Mouse (Mus musculus): Measurements from ENCODE around the gene Smim17.

The Smim17 gene

DNA sequence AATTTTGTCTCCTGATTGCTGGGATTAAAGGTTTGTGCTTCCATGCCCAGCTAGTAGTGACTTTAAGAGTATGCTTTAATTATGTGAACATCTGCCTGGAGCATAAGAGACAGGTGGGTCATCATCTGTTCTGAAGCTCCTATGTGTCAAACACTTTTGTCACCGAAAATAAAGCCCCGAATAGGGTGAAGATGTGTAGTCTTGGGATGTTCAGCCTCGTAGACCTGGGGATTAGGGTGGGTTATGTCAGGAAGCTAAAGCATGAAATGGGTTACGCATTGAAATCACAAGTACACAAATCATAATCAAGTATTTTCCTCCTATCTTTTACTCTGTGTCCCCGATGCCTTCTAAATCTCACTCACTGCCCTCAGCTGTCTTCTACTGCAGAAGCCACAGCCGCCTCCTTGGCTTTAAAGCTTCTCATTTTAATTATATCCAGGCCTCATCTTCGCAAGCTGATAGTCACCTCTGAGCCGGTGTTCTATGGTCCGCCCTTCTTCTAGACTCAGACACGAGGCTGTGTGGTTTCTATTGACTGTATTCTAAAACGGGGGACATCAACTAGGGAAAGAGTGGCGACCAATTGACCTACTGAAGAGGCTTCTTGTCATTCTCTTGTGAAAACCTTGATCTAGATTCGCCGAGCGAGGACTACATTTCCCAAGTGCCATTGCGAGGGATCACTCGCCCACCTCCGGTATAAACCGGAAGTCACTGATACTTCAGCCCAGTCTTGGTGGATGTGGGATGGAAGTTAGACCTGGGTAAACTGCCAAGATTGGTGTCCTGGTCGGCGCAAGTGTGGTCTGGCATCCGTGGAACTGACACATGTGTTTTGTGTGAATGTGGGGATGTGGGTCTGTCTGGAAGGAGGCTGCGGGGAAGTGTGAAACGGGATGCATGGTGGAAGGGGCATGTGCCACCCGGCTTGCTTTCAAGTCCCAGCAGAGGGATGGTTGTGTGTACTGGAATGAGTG, at the start of gene Smim17:
Gene Smim17 (plus strand): TSS at position 720 of the 980 bp plus-strand sequence.
- H3K27me3 ChIP-seq (ENCODE audit: insufficient read depth, low read length): no peaks in the 10 kb centered on the region
- H3K9me3 ChIP-seq (ENCODE audit: low read length): no peaks in the 10 kb centered on the region
- no peak for TF ChIP-seq CTCF (conservative IDR thresholded peaks at IDR 0.05; ENCODE audit: low read length)
- no peak for TF ChIP-seq NANOG (IDR thresholded peaks at IDR 0.05; ENCODE audit: borderline replicate concordance, low read length)
- TF ChIP-seq POU5F1 (IDR thresholded peaks at IDR 0.05; ENCODE audit: borderline replicate concordance, low read length): no peak
- peaks cover 11% of the 10 kb centered on the region for H3K4me1 ChIP-seq (replicated peaks; ENCODE audit: low read depth, low read length)
- H3K36me3 ChIP-seq (ENCODE audit: insufficient read depth, low read length): peaks cover 6% of the 10 kb centered on the region; the same call in 1 of the 2 replicates
- peak within 1 kb of the TSS; percentile 79 for H3K4me3 ChIP-seq (replicated peaks; ENCODE audit: low read length)

DNA sequence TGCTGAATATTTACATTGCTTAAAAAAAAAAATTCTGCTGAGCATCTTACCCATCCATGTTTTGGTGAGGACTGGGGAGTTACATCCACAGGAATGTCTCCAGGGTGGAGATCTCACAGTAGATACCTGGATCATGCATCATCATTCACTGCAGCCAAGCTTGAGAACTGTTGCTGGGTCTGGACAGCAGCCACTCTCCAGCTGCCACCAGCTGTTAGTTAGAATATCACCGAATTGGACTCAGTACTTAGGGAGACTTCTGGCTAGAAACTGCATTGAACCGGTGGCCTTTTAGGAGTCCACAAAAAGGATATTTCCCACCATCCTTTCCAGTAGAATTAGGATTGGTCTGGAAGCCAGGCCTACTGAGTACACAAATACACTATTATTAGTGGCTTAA, 40.4 kb upstream of the Smim17 start:
- Histone ChIP-seq H3K36me3 (ENCODE audit: insufficient read depth, low read length) (peaks cover 18% of the 10 kb centered on the region), H3K4me1 (replicated peaks; ENCODE audit: low read depth, low read length) (peaks cover 20% of the 10 kb centered on the region), H3K27me3 (ENCODE audit: insufficient read depth, low read length) (no peaks in the 10 kb centered on the region), H3K9me3 (ENCODE audit: low read length) (no peaks in the 10 kb centered on the region), H3K4me3 (replicated peaks; ENCODE audit: low read length) (no peak overlapping the region)
- TF ChIP-seq NANOG (IDR thresholded peaks at IDR 0.05; ENCODE audit: borderline replicate concordance, low read length) (no peak), CTCF (conservative IDR thresholded peaks at IDR 0.05; ENCODE audit: low read length) (no peak), POU5F1 (IDR thresholded peaks at IDR 0.05; ENCODE audit: borderline replicate concordance, low read length) (no peak)

DNA sequence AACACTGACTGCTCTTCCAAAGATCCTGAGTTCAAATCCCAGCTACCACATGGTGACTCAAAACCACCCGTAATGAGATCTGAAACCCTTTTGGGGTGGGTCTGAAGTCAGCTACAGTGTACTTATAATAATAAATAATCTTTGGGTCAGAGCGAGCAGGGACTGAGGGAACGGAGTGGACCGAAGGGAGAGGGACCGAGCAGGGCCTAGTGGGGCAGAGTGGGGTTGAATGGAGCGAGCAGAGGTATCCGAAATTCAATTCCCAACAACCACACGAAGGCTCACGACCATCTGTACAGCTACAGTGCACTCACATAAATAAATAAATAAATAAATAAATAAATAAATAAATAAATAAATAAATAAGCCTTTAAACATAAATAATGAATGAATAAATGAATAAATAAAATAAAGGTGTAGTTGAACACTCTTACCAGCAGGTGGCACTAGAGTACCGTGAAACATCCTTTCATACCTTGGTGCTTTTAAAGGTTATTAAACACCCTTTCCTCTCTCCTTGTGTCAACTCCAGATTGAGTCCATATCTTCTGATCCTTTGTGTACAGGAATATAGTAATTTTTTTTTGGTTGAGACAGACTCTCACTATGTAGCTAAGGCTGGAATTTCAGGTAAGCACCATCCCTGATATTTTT, 39.5 kb upstream of the Smim17 start:
- Histone ChIP-seq H3K4me3 (replicated peaks; ENCODE audit: low read length) (no peak overlapping the region), H3K9me3 (ENCODE audit: low read length) (no peaks in the 10 kb centered on the region), H3K36me3 (ENCODE audit: insufficient read depth, low read length) (peaks cover 9% of the 10 kb centered on the region), H3K27me3 (ENCODE audit: insufficient read depth, low read length) (no peaks in the 10 kb centered on the region), H3K4me1 (replicated peaks; ENCODE audit: low read depth, low read length) (peaks cover 27% of the 10 kb centered on the region)
- TF ChIP-seq CTCF (conservative IDR thresholded peaks at IDR 0.05; ENCODE audit: low read length) (peak; percentile 36), POU5F1 (IDR thresholded peaks at IDR 0.05; ENCODE audit: borderline replicate concordance, low read length) (no peak)

DNA sequence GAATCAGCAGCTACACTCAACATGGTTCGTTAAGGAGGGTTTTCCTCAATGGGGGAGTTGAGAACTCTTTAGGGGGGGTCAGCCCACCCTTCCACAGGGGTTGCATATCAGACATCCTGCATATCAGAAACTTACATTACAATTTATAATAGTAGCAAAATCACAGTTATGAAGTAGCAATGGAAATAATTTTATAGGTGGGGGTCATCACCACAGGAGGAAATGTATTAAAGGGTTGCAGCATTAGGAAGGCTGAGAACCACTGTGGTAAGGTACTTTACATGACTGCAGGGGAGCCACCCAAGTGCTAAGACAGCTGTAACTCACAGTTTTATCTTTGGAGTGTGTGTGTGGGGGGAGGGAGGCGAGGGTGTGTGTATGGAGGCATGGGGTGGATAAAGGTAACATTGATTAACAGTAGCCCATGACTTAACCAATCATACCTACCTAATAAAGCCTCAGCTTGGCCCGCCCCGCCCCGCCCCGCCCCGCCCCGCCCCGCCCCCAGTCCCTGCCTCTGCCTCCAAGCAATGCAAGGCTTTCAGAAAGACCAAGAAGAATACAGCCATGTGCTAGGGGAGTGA, 37.9 kb upstream of the Smim17 start:
- Histone ChIP-seq H3K36me3 (ENCODE audit: insufficient read depth, low read length) (no peaks in the 10 kb centered on the region), H3K27me3 (ENCODE audit: insufficient read depth, low read length) (no peaks in the 10 kb centered on the region), H3K4me3 (replicated peaks; ENCODE audit: low read length) (no peak overlapping the region), H3K4me1 (replicated peaks; ENCODE audit: low read depth, low read length) (peaks cover 42% of the 10 kb centered on the region), H3K9me3 (ENCODE audit: low read length) (no peaks in the 10 kb centered on the region)
- TF ChIP-seq NANOG (IDR thresholded peaks at IDR 0.05; ENCODE audit: borderline replicate concordance, low read length) (no peak), CTCF (conservative IDR thresholded peaks at IDR 0.05; ENCODE audit: low read length) (no peak), POU5F1 (IDR thresholded peaks at IDR 0.05; ENCODE audit: borderline replicate concordance, low read length) (no peak)

DNA sequence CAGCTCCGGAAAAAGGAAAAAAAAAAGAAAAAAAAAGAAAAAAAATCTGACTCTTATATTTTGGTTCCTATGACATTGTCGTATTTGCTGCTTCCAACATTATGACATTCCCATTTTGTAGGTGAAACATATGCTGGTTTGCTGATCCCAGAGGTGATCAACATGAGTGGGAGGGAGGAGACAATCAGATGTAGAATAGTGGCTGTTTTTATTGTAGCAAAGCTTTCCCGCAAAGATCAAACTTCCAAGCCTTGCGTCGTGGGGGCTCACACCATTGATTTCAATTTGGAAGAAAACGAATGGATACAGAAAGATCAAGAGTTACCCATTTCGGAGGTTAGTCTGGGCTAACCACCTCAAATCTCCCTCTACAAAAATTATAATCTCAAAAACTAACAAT, 36.8 kb upstream of the Smim17 start:
- no peak for TF ChIP-seq NANOG (IDR thresholded peaks at IDR 0.05; ENCODE audit: borderline replicate concordance, low read length)
- no peak for TF ChIP-seq POU5F1 (IDR thresholded peaks at IDR 0.05; ENCODE audit: borderline replicate concordance, low read length)
- no peak for TF ChIP-seq CTCF (conservative IDR thresholded peaks at IDR 0.05; ENCODE audit: low read length)

DNA sequence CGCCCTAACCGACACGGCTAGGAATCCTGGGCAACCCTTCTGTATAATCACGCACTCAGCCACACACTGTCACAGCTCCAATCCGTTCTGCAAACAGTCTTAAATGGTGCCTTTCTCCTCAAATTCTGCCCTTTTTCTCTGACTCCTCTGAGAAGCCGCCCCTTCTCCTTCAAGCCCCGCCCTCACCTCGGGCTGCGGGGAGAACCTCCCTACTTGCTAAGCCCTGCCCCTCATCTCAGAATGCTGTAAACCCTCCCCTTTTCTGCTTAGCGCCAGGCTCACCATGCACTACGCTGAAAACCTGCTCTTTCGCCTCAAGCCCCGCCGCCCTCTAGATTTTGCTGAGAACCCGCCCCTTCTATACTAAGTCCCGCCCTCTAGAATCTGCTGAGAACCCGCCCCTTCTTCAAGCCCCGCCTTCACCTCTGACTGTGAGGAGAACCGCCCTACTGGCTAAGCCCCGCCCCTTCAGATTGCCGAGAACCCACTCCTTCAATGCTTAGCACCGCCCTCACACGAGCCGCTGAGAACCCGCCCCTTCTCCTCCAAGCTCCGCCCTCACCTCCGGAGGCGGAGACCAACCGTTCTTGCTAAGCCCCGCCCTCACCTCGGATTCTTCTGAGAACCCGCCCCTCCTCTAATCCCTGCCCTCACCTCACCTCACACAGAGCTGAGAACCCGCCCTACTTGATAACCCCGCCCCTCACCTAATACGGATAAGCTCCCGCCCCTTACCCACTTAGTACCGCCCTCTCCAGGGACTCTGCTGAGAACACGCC, 36.1 kb upstream of the Smim17 start:
- Histone ChIP-seq H3K27me3 (ENCODE audit: insufficient read depth, low read length) (no peaks in the 10 kb centered on the region), H3K4me3 (replicated peaks; ENCODE audit: low read length) (peak overlapping the region; percentile 89), H3K36me3 (ENCODE audit: insufficient read depth, low read length) (no peaks in the 10 kb centered on the region), H3K4me1 (replicated peaks; ENCODE audit: low read depth, low read length) (peaks cover 55% of the 10 kb centered on the region), H3K9me3 (ENCODE audit: low read length) (no peaks in the 10 kb centered on the region)
- TF ChIP-seq NANOG (IDR thresholded peaks at IDR 0.05; ENCODE audit: borderline replicate concordance, low read length) (no peak), CTCF (conservative IDR thresholded peaks at IDR 0.05; ENCODE audit: low read length) (no peak)

More for the DNA sequence above, 36.8 kb upstream of the Smim17 start:
- Histone ChIP-seq H3K4me1 (replicated peaks; ENCODE audit: low read depth, low read length) (peaks cover 48% of the 10 kb centered on the region), H3K27me3 (ENCODE audit: insufficient read depth, low read length) (no peaks in the 10 kb centered on the region), H3K9me3 (ENCODE audit: low read length) (no peaks in the 10 kb centered on the region), H3K4me3 (replicated peaks; ENCODE audit: low read length) (peak overlapping the region; percentile 80), H3K36me3 (ENCODE audit: insufficient read depth, low read length) (no peaks in the 10 kb centered on the region)

DNA sequence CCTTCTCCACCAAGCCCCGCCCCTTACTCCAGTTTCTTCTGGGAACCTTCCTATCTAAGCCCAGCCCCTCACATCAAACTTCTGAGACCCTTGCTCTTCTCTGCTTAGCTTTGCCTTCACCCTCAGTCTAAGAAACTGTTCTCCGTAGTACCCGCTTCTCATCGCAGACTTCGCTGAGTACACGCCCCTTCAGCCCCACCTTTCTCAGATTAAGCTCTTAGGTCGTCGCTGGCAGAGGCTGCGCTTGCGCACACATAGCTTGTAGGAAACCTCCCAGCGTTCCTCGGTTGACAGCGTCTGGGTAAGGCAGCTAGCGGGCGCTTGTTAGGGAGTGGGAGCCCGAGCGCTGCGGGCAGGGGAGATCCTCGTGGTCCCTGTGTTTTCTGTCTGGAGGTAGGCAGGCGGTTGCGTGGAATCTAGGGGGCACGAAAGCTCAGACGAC, 35.4 kb upstream of the Smim17 start, which contains the start of gene Zfp78:
Gene Zfp78 (plus strand): TSS at position 234 of the 442 bp plus-strand sequence.
- Histone ChIP-seq H3K27me3 (ENCODE audit: insufficient read depth, low read length) (no peaks in the 10 kb centered on the region), H3K4me1 (replicated peaks; ENCODE audit: low read depth, low read length) (peaks cover 61% of the 10 kb centered on the region), H3K36me3 (ENCODE audit: insufficient read depth, low read length) (no peaks in the 10 kb centered on the region), H3K4me3 (replicated peaks; ENCODE audit: low read length) (peak within 1 kb of the TSS; percentile 89), H3K9me3 (ENCODE audit: low read length) (no peaks in the 10 kb centered on the region)
- TF ChIP-seq CTCF (conservative IDR thresholded peaks at IDR 0.05; ENCODE audit: low read length) (no peak), POU5F1 (IDR thresholded peaks at IDR 0.05; ENCODE audit: borderline replicate concordance, low read length) (no peak), NANOG (IDR thresholded peaks at IDR 0.05; ENCODE audit: borderline replicate concordance, low read length) (no peak)
